Mouse (Mus musculus): ENCODE measurements around the gene Kif13a.
A peak's percentile ranks its signal among the peaks of the same experiment; 100 is the strongest.

Gene Kif13a

GRCm38 (mm10) chr13:46727837-46728268, 201.8 kb downstream of the Kif13a start, which contains the start of gene Nup153:
Nup153 (minus strand) TSS chr13:46727940.
- DNase-seq (ENCODE audit: low spot score in 2 of 2): peak; percentile 99 to 100

GRCm38 (mm10) chr13:46727038-46727836, 202.4 kb downstream of the Kif13a start:
- peak; percentile 65 to 66 for DNase-seq (ENCODE audit: low spot score in 2 of 2)

DNA sequence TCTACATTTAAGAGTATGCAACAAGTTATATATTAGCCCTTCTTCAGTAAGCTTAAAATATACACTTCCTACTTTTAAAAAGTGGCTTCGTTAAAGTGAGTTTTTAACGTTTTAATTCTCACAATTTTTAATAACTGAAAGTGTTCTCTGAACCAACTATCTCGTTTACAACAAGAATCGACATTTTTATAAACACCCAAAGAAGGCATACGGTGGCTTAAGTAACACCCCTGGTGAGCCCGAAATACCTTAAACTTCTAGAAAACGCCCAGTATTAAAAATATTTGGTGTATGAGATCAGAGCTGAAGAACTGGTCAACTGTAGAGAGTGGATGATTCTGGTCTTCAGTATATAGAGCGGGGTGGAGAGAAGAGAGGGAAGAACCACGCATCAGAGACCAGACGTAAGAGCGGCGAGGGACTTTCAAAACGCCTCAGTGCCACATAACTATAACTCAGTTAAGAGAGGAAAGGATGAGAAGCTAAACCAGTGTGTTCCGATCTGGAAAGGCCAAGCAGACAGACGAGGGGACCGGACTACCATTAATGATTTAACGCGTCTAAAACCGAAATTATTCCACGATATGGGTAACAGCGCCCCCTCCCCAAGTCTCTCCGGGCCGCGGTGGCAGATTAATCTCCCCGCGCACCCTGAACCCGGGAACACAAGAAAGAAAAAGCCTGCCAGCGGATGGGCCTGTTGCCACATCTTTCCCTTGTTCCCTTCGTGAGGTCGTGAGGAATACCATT, 203.2 kb downstream of the Kif13a start:
- DNase-seq (ENCODE audit: low spot score in 2 of 2): peak; percentile 22 to 29

DNA sequence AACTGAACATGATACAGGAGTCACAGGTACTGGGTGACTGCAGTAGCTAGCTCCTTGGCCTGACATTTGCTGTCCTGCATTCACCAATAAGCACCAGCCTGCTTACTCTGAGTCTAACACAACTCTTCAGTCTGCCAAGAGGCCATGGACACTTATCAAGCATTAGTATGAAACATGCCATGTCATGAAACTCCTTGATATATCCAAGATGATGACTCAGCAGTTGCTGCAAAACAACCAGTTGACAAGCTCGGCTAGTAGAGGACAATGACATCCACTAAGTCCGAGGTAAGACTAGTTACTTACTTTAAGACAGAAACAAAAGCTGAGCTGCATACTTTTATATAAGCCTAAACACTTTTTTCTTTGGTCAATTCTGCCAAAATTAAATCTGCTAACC, 204.4 kb downstream of the Kif13a start:
- peak; percentile 38 to 70 for DNase-seq (ENCODE audit: low spot score in 2 of 2)

- peak in 1 of 2 experiments; percentile 18 for DNase-seq (ENCODE audit: low spot score in 2 of 2)
Measured at GRCm38 (mm10) chr13:46724371-46724770, 205.3 kb downstream of the Kif13a start.

- no peak for DNase-seq (ENCODE audit: low spot score in 2 of 2)
Measured at GRCm38 (mm10) chr13:46721009-46721408, 208.7 kb downstream of the Kif13a start.

DNA sequence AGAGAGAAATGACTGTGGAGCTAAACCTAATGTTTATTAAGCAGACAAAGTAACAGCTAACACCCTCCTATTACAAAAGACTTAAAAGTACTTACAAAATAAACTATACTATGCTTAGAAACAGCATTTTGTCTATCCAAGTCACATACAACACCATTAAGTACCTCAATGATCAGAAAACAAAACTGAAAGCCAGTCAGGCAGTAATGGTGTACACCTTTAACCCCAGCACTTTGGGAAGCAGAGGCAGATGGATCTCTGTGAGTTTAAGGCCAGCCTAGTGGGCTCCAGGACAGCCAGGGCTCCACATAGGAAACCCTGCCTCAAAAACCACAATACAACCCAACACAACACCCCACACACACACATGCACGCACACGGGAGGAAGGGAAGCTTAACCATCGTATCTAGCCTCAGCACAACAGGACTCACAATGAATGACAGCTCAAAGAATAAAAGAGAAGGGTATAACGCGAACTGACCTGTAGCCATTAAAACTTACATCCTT, 210.7 kb downstream of the Kif13a start:
- no peak for DNase-seq (ENCODE audit: low spot score in 2 of 2)

- peak in 1 of 2 experiments; percentile 21 for DNase-seq (ENCODE audit: low spot score in 2 of 2)
Measured at GRCm38 (mm10) chr13:46715976-46716639, 213.6 kb downstream of the Kif13a start.

DNA sequence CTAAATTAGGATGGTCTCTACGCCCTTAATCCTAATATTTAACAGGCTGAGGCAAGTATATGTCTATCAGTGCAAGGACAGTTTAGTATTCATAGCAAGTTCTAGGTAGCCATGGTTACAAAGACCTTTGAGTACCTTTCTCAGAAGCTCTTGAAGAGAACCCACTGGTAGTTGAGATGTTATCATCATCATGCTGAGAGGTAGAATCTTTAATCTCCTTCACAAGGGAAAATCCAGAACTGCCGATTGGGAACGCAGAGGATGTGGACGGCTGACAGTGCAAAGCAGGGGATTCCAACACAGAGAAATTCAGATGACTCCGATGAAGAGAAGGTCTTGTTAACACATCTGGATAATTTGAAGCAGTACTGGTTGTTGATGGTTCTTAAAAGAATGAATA, 216.2 kb downstream of the Kif13a start:
- DNase-seq (ENCODE audit: low spot score in 2 of 2): no peak

- peak; percentile 18 to 25 for DNase-seq (ENCODE audit: low spot score in 2 of 2)
Measured at GRCm38 (mm10) chr13:46703138-46703537, 226.5 kb downstream of the Kif13a start.

- DNase-seq (ENCODE audit: low spot score in 2 of 2): peak; percentile 43 to 55
Measured at GRCm38 (mm10) chr13:46701486-46701885, 228.2 kb downstream of the Kif13a start.

DNA sequence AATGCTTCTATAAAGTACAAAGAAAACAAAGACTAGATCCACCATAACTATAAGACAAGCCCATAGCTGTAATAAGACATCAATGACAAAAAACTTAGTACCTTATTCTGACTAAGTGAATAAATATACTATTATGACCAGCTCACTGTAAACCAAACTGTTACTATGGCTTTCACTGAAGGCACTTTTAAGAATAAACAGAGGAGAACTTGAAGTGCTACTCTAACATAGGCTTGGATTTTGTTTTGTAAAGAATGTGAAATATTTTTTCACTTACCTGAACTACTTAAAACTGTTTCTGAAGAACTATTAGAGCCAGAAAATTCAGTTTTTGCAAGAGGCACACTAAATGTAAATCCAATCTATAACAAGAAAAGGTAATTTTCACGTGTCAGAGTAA, 230.3 kb downstream of the Kif13a start:
- DNase-seq (ENCODE audit: low spot score in 2 of 2): no peak
